Mouse (Mus musculus): Measurements from ENCODE around the gene Hace1.

Hace1 gene

DNA sequence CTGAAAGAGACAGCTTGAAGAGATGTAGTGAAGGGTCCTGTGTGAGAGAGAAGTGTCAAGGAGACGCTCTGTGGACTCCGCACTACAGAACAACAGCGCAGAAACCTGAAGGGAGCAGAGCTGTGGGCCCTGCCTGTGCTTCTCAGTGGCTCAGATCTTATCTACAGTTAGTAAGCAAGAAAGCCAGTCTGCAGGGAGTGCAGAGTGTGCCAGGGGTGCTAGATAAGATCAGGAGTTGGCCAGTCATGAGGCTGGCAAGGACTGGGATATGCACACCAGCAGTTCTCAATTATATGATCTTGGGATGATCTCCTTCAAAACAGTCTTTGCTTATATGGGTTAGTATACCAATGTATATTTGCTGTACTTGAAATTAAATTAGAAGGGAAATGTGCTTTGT, 121.3 kb downstream of the Hace1 start:
- DNase-seq (ENCODE audit: low spot score in 2 of 2) = peak; percentile 4 to 11

DNA sequence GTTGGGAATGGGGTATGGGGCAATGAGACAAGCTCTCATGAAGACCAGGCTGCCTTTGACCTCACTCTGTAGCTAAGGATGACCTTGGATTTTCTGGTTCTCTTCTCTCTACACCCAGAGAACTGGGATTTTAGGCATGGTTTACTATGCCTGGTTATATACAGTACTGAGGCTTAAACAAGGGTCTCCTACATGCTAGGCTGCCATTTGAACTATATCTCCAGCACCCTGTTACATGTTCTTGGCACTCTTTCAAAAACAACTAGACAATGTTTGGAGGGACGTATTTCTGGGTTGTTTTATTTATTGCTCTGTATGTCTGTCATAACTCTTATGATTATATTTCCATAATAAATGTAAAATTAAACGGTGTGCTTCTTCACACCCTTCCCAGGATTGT, 129.2 kb downstream of the Hace1 start:
- DNase-seq (ENCODE audit: low spot score in 2 of 2) = no peak

DNA sequence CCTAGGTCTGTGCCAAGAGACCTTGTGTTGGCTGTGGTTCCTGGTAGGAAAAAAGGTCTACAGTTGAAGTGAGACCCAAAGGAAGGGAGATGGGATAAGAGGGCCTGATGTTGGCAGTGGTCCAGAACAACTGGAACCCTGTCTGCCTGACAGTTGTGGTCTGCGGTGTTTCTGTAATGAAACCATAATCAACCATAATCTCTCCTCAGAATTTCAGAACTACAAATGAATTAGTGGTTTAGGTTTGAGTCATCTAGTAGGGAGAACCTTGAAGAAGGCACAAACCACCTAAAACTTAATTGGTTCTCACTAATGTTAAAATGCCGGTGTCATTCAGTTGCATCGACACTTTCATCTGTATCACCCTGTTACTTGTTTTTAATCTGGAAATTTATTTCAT, 133.2 kb downstream of the Hace1 start:
- DNase-seq (ENCODE audit: low spot score in 2 of 2) = no peak

DNA sequence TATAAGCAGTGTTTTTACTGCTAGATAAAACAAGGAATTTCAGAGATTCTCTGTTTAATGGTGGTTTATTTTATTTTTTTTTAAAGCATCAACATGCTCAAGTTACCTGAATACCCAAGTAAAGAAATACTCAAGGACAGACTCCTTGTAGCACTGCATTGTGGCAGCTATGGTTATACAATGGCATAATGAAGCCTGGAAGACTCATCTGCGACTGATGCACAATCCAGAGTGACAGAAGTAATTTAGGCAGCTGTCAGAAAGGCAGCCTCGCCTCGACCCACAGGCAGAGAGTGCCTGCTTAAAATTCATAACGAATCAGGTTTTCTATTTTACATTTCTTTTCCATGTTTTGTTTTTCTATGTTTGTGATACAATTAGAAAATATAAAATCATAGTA, 133.7 kb downstream of the Hace1 start:
- no peak for DNase-seq (ENCODE audit: low spot score in 2 of 2)
